Mouse (Mus musculus) WW6 (cell line): ENCODE measurements around the gene Ccl9.
A peak's percentile ranks its signal among the peaks of the same experiment; 100 is the strongest.
"Not testable (repeated sequence)": the region's sequence is repeated elsewhere in the genome, so short reads cannot be mapped to it uniquely, and the experiment has no call there.

Source experiments
- DNase-seq: peaks from one replicate; pipeline ENCODE4 v3.0.0-alpha.2; 2013; ENCODE audit warnings: low read depth, low spot score

Ccl9 gene

GRCm38 (mm10) chr11:83580699-83581232, 2.3 kb upstream of the Ccl9 start:
- DNase-seq: no peak

GRCm38 (mm10) chr11:83578999-83579398, 563 bp upstream of the Ccl9 start:
- DNase-seq: no peak

GRCm38 (mm10) chr11:83576927-83577555, 1.4 kb downstream of the Ccl9 start:
- DNase-seq: no peak

- DNase-seq: no peak
Measured at GRCm38 (mm10) chr11:83572834-83573233, 5.6 kb downstream of the Ccl9 start.

GRCm38 (mm10) chr11:83572223-83572622, 6.2 kb downstream of the Ccl9 start:
- no peak for DNase-seq

- no peak for DNase-seq
Measured at GRCm38 (mm10) chr11:83570189-83570588, 8.2 kb downstream of the Ccl9 start.

- DNase-seq: no peak
Measured at GRCm38 (mm10) chr11:83569249-83569648, 9.2 kb downstream of the Ccl9 start.

- DNase-seq: no peak
Measured at GRCm38 (mm10) chr11:83568786-83569185, 9.7 kb downstream of the Ccl9 start.

GRCm38 (mm10) chr11:83568061-83568460, 10.4 kb downstream of the Ccl9 start:
- no peak for DNase-seq

- DNase-seq: peak; percentile 56
Measured at GRCm38 (mm10) chr11:83567311-83567710, 11.1 kb downstream of the Ccl9 start.

GRCm38 (mm10) chr11:83566617-83567016, 11.8 kb downstream of the Ccl9 start:
- no peak for DNase-seq

- no peak for DNase-seq
Measured at GRCm38 (mm10) chr11:83563754-83564153, 14.7 kb downstream of the Ccl9 start.

GRCm38 (mm10) chr11:83562311-83562887, 16.0 kb downstream of the Ccl9 start:
- no peak for DNase-seq

GRCm38 (mm10) chr11:83560405-83560804, 18.0 kb downstream of the Ccl9 start:
- no peak for DNase-seq

GRCm38 (mm10) chr11:83557074-83557473, 21.4 kb downstream of the Ccl9 start:
- no peak for DNase-seq

- peak; percentile 39 for DNase-seq
Measured at GRCm38 (mm10) chr11:83556085-83556781, 22.2 kb downstream of the Ccl9 start.

- DNase-seq: no peak
Measured at GRCm38 (mm10) chr11:83551668-83552067, 26.8 kb downstream of the Ccl9 start.

GRCm38 (mm10) chr11:83551037-83551436, 27.4 kb downstream of the Ccl9 start:
- not testable (repeated sequence) for DNase-seq

GRCm38 (mm10) chr11:83550186-83550632, 28.2 kb downstream of the Ccl9 start:
- DNase-seq: no peak

GRCm38 (mm10) chr11:83544214-83544613, 34.2 kb downstream of the Ccl9 start:
- DNase-seq: no peak

GRCm38 (mm10) chr11:83541415-83541814, 37.0 kb downstream of the Ccl9 start:
- DNase-seq: no peak

- DNase-seq: no peak
Measured at GRCm38 (mm10) chr11:83540931-83541330, 37.5 kb downstream of the Ccl9 start.
